Mouse (Mus musculus): ENCODE results near the gene Grin2d. TPM values are rescaled to one million over a fixed set of nuclear protein-coding genes. Genes with fewer than 3 reads are reported as not detected.

The Grin2d gene
- polyA plus RNA-seq, 1 experiment, result 1.1 TPM

- Histone ChIP-seq H3K79me2 (ENCODE audit: control insufficient read depth, insufficient read depth) (peaks cover 48% of the 10 kb centered on the region), H3K27me3 (ENCODE audit: control insufficient read depth, insufficient read depth, insufficient read length) (peaks cover 20% of the 10 kb centered on the region), H3ac (ENCODE audit: control insufficient read depth, insufficient read length, low read depth) (peak within 1 kb of the TSS; percentile 98), H3K79me3 (ENCODE audit: low read depth) (peaks cover 29% of the 10 kb centered on the region), H3K4me3 (ENCODE audit: insufficient read depth, poor library complexity, severe bottlenecking) (peak within 1 kb of the TSS; percentile 78), H3K36me3 (ENCODE audit: control insufficient read depth, insufficient read depth) (peaks cover 37% of the 10 kb centered on the region)
- TF ChIP-seq MAX (IDR thresholded peaks at IDR 0.05) (peak; percentile 87), USF1 (IDR thresholded peaks at IDR 0.05; ENCODE audit: low read depth) (no peak)
These were observed 47.6 kb downstream of the Grin2d start, which contains the start of gene Grwd1 for GRCm38 (mm10) chr7:45830427-45831127. Gene Grwd1, minus strand, starts transcription at chr7:45830944.

- no peak for TF ChIP-seq USF1 (IDR thresholded peaks at IDR 0.05; ENCODE audit: low read depth)
- no peak for TF ChIP-seq FOSL1 (IDR thresholded peaks at IDR 0.05; ENCODE audit: insufficient read depth, low read length, poor library complexity, severe bottlenecking)
- TF ChIP-seq MYOD1 (IDR thresholded peaks at IDR 0.05; ENCODE audit: control insufficient read depth, insufficient read length, low read depth), result no peak
- TF ChIP-seq CTCF (IDR thresholded peaks at IDR 0.05; ENCODE audit: control insufficient read depth, insufficient read depth, insufficient read length), result no peak
- no peak for TF ChIP-seq MAX (IDR thresholded peaks at IDR 0.05)
- no peak for TF ChIP-seq CEBPB (IDR thresholded peaks at IDR 0.05; ENCODE audit: low read depth)
- no peak for TF ChIP-seq MYOG (IDR thresholded peaks at IDR 0.05; ENCODE audit: control insufficient read depth, extremely low read depth, insufficient read length)
- Histone ChIP-seq H3K4me3 (ENCODE audit: insufficient read depth, poor library complexity, severe bottlenecking) (no peak overlapping the region), H3K27me3 (ENCODE audit: control insufficient read depth, insufficient read depth, insufficient read length) (no peaks in the 10 kb centered on the region), H3K36me3 (ENCODE audit: control insufficient read depth, insufficient read depth) (peaks cover 52% of the 10 kb centered on the region), H3K79me3 (ENCODE audit: low read depth) (peaks cover 29% of the 10 kb centered on the region), H3K79me2 (ENCODE audit: control insufficient read depth, insufficient read depth) (peaks cover 57% of the 10 kb centered on the region), H3ac (ENCODE audit: control insufficient read depth, insufficient read length, low read depth) (no peak overlapping the region)
These were observed 51.5 kb downstream of the Grin2d start for GRCm38 (mm10) chr7:45826631-45827030.

- H3K79me2 ChIP-seq (ENCODE audit: control insufficient read depth, insufficient read depth), result peaks cover 46% of the 10 kb centered on the region
- TF ChIP-seq CTCF (IDR thresholded peaks at IDR 0.05; ENCODE audit: control insufficient read depth, insufficient read depth, insufficient read length) (no peak), MAX (IDR thresholded peaks at IDR 0.05) (no peak), MYOG (IDR thresholded peaks at IDR 0.05; ENCODE audit: control insufficient read depth, extremely low read depth, insufficient read length) (no peak), USF1 (IDR thresholded peaks at IDR 0.05; ENCODE audit: low read depth) (no peak), CEBPB (IDR thresholded peaks at IDR 0.05; ENCODE audit: low read depth) (no peak), FOSL1 (IDR thresholded peaks at IDR 0.05; ENCODE audit: insufficient read depth, low read length, poor library complexity, severe bottlenecking) (no peak), MYOD1 (IDR thresholded peaks at IDR 0.05; ENCODE audit: control insufficient read depth, insufficient read length, low read depth) (no peak)
- H3K79me3 ChIP-seq (ENCODE audit: low read depth), result peaks cover 20% of the 10 kb centered on the region
- H3K36me3 ChIP-seq (ENCODE audit: control insufficient read depth, insufficient read depth), result peaks cover 51% of the 10 kb centered on the region
- no peak within 1 kb of the TSS for H3K4me3 ChIP-seq (ENCODE audit: insufficient read depth, poor library complexity, severe bottlenecking)
- no peaks in the 10 kb centered on the region for H3K27me3 ChIP-seq (ENCODE audit: control insufficient read depth, insufficient read depth, insufficient read length)
- no peak within 1 kb of the TSS for H3ac ChIP-seq (ENCODE audit: control insufficient read depth, insufficient read length, low read depth)
These were observed 53.6 kb downstream of the Grin2d start, which contains the start of gene Kcnj14 for GRCm38 (mm10) chr7:45824598-45824997. Gene Kcnj14, minus strand, starts transcription at chr7:45824782.

- TF ChIP-seq MYOG (IDR thresholded peaks at IDR 0.05; ENCODE audit: control insufficient read depth, extremely low read depth, insufficient read length), result no peak
- H3K79me3 ChIP-seq (ENCODE audit: low read depth), result no peaks in the 10 kb centered on the region
- H3K36me3 ChIP-seq (ENCODE audit: control insufficient read depth, insufficient read depth), result peaks cover 19% of the 10 kb centered on the region
- H3K79me2 ChIP-seq (ENCODE audit: control insufficient read depth, insufficient read depth), result peaks cover 12% of the 10 kb centered on the region
- H3K4me3 ChIP-seq (ENCODE audit: insufficient read depth, poor library complexity, severe bottlenecking), result no peak overlapping the region
- no peak overlapping the region for H3ac ChIP-seq (ENCODE audit: control insufficient read depth, insufficient read length, low read depth)
- H3K27me3 ChIP-seq (ENCODE audit: control insufficient read depth, insufficient read depth, insufficient read length), result no peaks in the 10 kb centered on the region
These were observed 57.3 kb downstream of the Grin2d start for GRCm38 (mm10) chr7:45820913-45821312.

- Histone ChIP-seq H3K79me2 (ENCODE audit: control insufficient read depth, insufficient read depth) (peaks cover 1% of the 10 kb centered on the region), H3K4me3 (ENCODE audit: insufficient read depth, poor library complexity, severe bottlenecking) (no peak overlapping the region), H3ac (ENCODE audit: control insufficient read depth, insufficient read length, low read depth) (no peak overlapping the region), H3K27me3 (ENCODE audit: control insufficient read depth, insufficient read depth, insufficient read length) (no peaks in the 10 kb centered on the region), H3K79me3 (ENCODE audit: low read depth) (no peaks in the 10 kb centered on the region), H3K36me3 (ENCODE audit: control insufficient read depth, insufficient read depth) (peaks cover 8% of the 10 kb centered on the region)
- no peak for TF ChIP-seq FOSL1 (IDR thresholded peaks at IDR 0.05; ENCODE audit: insufficient read depth, low read length, poor library complexity, severe bottlenecking)
- TF ChIP-seq MYOD1 (IDR thresholded peaks at IDR 0.05; ENCODE audit: control insufficient read depth, insufficient read length, low read depth), result no peak
- no peak for TF ChIP-seq MYOG (IDR thresholded peaks at IDR 0.05; ENCODE audit: control insufficient read depth, extremely low read depth, insufficient read length)
- no peak for TF ChIP-seq CTCF (IDR thresholded peaks at IDR 0.05; ENCODE audit: control insufficient read depth, insufficient read depth, insufficient read length)
- TF ChIP-seq CEBPB (IDR thresholded peaks at IDR 0.05; ENCODE audit: low read depth), result no peak
- TF ChIP-seq USF1 (IDR thresholded peaks at IDR 0.05; ENCODE audit: low read depth), result no peak
- no peak for TF ChIP-seq MAX (IDR thresholded peaks at IDR 0.05)
These were observed 58.3 kb downstream of the Grin2d start for GRCm38 (mm10) chr7:45819843-45820242.

GRCm38 (mm10) chr7:45815984-45816351, 62.2 kb downstream of the Grin2d start:
- no peaks in the 10 kb centered on the region for H3K27me3 ChIP-seq (ENCODE audit: control insufficient read depth, insufficient read depth, insufficient read length)
- H3K79me3 ChIP-seq (ENCODE audit: low read depth), result peaks cover 16% of the 10 kb centered on the region
- peaks cover 17% of the 10 kb centered on the region for H3K36me3 ChIP-seq (ENCODE audit: control insufficient read depth, insufficient read depth)
- no peak overlapping the region for H3ac ChIP-seq (ENCODE audit: control insufficient read depth, insufficient read length, low read depth)
- H3K79me2 ChIP-seq (ENCODE audit: control insufficient read depth, insufficient read depth), result peaks cover 27% of the 10 kb centered on the region
- H3K4me3 ChIP-seq (ENCODE audit: insufficient read depth, poor library complexity, severe bottlenecking), result no peak overlapping the region
- TF ChIP-seq CEBPB (IDR thresholded peaks at IDR 0.05; ENCODE audit: low read depth) (no peak), USF1 (IDR thresholded peaks at IDR 0.05; ENCODE audit: low read depth) (no peak), MYOG (IDR thresholded peaks at IDR 0.05; ENCODE audit: control insufficient read depth, extremely low read depth, insufficient read length) (no peak), FOSL1 (IDR thresholded peaks at IDR 0.05; ENCODE audit: insufficient read depth, low read length, poor library complexity, severe bottlenecking) (no peak), MYOD1 (IDR thresholded peaks at IDR 0.05; ENCODE audit: control insufficient read depth, insufficient read length, low read depth) (no peak), CTCF (IDR thresholded peaks at IDR 0.05; ENCODE audit: control insufficient read depth, insufficient read depth, insufficient read length) (no peak), MAX (IDR thresholded peaks at IDR 0.05) (no peak)

Measured in C2C12 (cell line).